Mouse (Mus musculus): ENCODE data around the gene Gucy1b1. TPM values are rescaled to one million over a fixed set of nuclear protein-coding genes. Genes with fewer than 3 reads are reported as not detected.

The Gucy1b1 gene
- polyA plus RNA-seq, 1 experiment: 3.2 TPM

DNA sequence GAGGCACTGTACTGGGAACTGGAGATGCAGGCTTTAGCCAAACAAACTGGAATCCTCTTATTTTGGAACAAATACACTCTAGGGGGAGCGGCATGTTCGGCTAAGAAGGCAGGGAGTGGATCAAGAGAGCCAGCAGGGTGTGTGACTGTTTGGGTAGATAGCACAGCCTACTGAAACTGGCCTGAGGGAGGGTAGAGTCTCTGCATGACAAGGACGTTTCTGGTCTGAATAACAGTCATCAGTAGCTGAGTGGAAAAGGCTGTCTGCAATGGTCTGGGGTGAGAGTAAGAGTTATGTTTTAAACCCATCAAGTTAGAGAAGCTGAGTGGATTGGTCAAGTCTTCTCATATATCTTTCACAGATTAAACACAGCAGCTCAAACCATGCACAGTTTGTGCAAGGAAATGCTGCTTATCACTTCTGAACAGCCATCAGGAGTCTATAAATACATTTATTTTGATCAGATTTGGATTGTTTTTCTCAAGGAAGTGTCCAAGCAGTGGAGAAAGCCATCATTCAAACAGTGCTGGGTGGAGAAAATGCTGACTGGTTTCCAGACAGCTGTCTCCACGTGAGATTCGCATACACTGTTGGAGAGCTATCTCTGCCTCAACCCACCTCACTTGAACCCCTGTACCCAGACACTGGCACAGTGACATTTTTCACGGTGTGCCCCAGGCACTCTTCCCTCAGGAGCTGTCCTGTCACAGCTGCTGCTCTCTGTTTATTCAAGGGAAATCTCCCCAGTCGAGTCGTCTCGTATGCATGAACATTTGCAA lies 12.9 kb downstream of the Gucy1b1 start:
- H3K4me1 ChIP-seq: peaks cover 81% of the 10 kb centered on the region
- H3K27me3 ChIP-seq (replicated peaks): no peaks in the 10 kb centered on the region
- peak overlapping the region; percentile 87 for H3K4me3 ChIP-seq (replicated peaks)
- TF ChIP-seq FLI1 (IDR thresholded peaks at IDR 0.05; ENCODE audit: low read length): no peak
- no peak for TF ChIP-seq GATA1 (IDR thresholded peaks at IDR 0.05; ENCODE audit: borderline replicate concordance, low read length)
- no peaks in the 10 kb centered on the region for H3K9me3 ChIP-seq
- H3K36me3 ChIP-seq (replicated peaks; ENCODE audit: low read length): peaks cover 20% of the 10 kb centered on the region

GRCm38 (mm10) chr3:82057201-82057600 lies 17.3 kb downstream of the Gucy1b1 start:
- no peak overlapping the region for H3K4me3 ChIP-seq (replicated peaks)
- H3K27me3 ChIP-seq (replicated peaks): no peaks in the 10 kb centered on the region
- peaks cover 64% of the 10 kb centered on the region for H3K4me1 ChIP-seq
- no peaks in the 10 kb centered on the region for H3K9me3 ChIP-seq
- TF ChIP-seq GATA1 (IDR thresholded peaks at IDR 0.05; ENCODE audit: borderline replicate concordance, low read length) (no peak), FLI1 (IDR thresholded peaks at IDR 0.05; ENCODE audit: low read length) (no peak)
- peaks cover 48% of the 10 kb centered on the region for H3K36me3 ChIP-seq (replicated peaks; ENCODE audit: low read length)

DNA sequence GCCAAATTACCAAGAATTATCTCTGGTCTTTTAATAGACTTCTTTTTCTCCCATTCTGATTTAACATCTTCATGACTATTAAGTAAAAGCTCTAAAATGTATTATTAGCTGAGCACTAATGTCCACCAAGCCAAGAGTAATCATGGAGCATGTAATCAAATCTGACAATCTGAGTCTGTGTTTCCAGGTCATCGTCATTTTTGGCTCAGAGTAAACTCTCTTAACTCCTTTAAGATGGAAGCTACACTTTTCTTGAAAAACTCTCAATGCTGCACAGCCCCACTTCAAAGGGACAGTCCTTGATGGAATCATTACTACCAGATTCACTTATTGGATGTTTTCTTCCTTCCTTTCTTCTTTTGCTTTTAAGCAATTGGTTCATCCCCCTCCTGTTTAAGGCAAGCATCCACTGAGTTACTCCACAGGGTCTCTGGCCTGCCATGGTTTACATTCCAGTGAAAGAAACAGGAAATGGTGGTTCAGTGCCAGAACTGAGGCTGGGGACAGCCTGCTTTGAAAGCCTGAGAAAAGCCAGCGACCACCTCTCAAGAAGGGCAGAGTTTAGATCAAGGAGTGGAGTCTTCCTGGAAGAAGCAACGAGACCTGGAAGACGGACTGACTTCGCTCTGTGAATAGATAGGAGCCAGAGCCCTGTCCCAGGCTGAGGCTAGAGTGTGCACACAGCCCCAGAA lies 20.1 kb downstream of the Gucy1b1 start:
- H3K4me1 ChIP-seq: peaks cover 54% of the 10 kb centered on the region
- no peaks in the 10 kb centered on the region for H3K27me3 ChIP-seq (replicated peaks)
- no peak overlapping the region for H3K4me3 ChIP-seq (replicated peaks)
- TF ChIP-seq FLI1 (IDR thresholded peaks at IDR 0.05; ENCODE audit: low read length): no peak
- no peak for TF ChIP-seq GATA1 (IDR thresholded peaks at IDR 0.05; ENCODE audit: borderline replicate concordance, low read length)
- peaks cover 59% of the 10 kb centered on the region for H3K36me3 ChIP-seq (replicated peaks; ENCODE audit: low read length)
- no peaks in the 10 kb centered on the region for H3K9me3 ChIP-seq

- no peak for TF ChIP-seq GATA1 (IDR thresholded peaks at IDR 0.05; ENCODE audit: borderline replicate concordance, low read length)
- no peak for TF ChIP-seq FLI1 (IDR thresholded peaks at IDR 0.05; ENCODE audit: low read length)
- H3K4me3 ChIP-seq (replicated peaks): no peak overlapping the region
- no peaks in the 10 kb centered on the region for H3K9me3 ChIP-seq
- no peaks in the 10 kb centered on the region for H3K27me3 ChIP-seq (replicated peaks)
- peaks cover 58% of the 10 kb centered on the region for H3K36me3 ChIP-seq (replicated peaks; ENCODE audit: low read length)
- H3K4me1 ChIP-seq: peaks cover 48% of the 10 kb centered on the region
Measured at GRCm38 (mm10) chr3:82052029-82052428, 22.5 kb downstream of the Gucy1b1 start.

DNA sequence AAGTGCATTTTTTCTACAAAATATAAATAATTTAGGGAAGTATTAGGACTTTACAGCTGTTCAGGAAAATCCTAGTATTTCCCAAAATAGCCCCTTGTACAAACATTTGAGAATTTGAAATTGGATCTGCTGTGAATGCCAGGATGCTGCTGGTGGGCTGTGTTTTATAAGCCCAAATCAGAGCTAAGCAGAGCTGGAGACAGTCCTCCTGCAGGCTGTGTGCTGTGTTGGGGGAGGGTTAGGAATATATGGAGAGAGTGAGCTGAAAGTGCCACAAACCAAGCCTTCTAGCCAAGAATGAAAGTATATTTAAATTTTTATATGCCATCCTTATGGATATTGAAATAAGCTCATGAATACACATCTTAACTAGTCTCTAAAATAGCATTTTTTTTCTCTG lies 23.0 kb downstream of the Gucy1b1 start:
- Histone ChIP-seq H3K9me3 (no peaks in the 10 kb centered on the region), H3K4me1 (peaks cover 47% of the 10 kb centered on the region), H3K4me3 (replicated peaks) (no peak overlapping the region), H3K36me3 (replicated peaks; ENCODE audit: low read length) (peaks cover 58% of the 10 kb centered on the region), H3K27me3 (replicated peaks) (no peaks in the 10 kb centered on the region)
- TF ChIP-seq GATA1 (IDR thresholded peaks at IDR 0.05; ENCODE audit: borderline replicate concordance, low read length) (no peak), FLI1 (IDR thresholded peaks at IDR 0.05; ENCODE audit: low read length) (no peak)

GRCm38 (mm10) chr3:82048681-82049080 lies 25.8 kb downstream of the Gucy1b1 start:
- Histone ChIP-seq H3K4me1 (peaks cover 42% of the 10 kb centered on the region), H3K27me3 (replicated peaks) (no peaks in the 10 kb centered on the region), H3K36me3 (replicated peaks; ENCODE audit: low read length) (peaks cover 67% of the 10 kb centered on the region), H3K9me3 (no peaks in the 10 kb centered on the region), H3K4me3 (replicated peaks) (no peak overlapping the region)
- TF ChIP-seq GATA1 (IDR thresholded peaks at IDR 0.05; ENCODE audit: borderline replicate concordance, low read length) (no peak), FLI1 (IDR thresholded peaks at IDR 0.05; ENCODE audit: low read length) (no peak)

DNA sequence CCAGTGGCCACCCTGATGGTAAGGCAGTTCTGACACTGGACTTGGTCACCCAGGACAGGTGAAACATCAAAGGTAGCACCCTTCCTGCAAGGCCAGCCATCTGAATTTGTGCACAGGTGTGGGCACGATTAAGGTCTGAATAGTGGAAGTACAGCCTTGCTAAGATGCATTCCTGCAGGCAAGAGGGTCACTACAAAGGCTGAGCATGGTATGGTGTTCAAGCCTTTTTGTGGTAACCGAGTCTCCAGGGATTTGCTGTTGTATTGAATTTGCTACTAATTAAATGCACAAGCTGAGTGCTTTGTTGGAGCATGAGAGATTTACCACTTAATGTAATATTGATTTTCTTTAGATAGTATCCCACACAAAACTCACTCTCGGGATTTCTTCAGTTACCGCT lies 26.4 kb downstream of the Gucy1b1 start:
- no peak for TF ChIP-seq GATA1 (IDR thresholded peaks at IDR 0.05; ENCODE audit: borderline replicate concordance, low read length)
- no peak for TF ChIP-seq FLI1 (IDR thresholded peaks at IDR 0.05; ENCODE audit: low read length)
- H3K36me3 ChIP-seq (replicated peaks; ENCODE audit: low read length): peaks cover 70% of the 10 kb centered on the region
- peaks cover 45% of the 10 kb centered on the region for H3K4me1 ChIP-seq
- H3K9me3 ChIP-seq: no peaks in the 10 kb centered on the region
- H3K27me3 ChIP-seq (replicated peaks): no peaks in the 10 kb centered on the region
- H3K4me3 ChIP-seq (replicated peaks): no peak overlapping the region

- Histone ChIP-seq H3K4me3 (replicated peaks) (no peak overlapping the region), H3K36me3 (replicated peaks; ENCODE audit: low read length) (peaks cover 69% of the 10 kb centered on the region), H3K4me1 (peaks cover 43% of the 10 kb centered on the region), H3K27me3 (replicated peaks) (no peaks in the 10 kb centered on the region), H3K9me3 (no peaks in the 10 kb centered on the region)
- TF ChIP-seq FLI1 (IDR thresholded peaks at IDR 0.05; ENCODE audit: low read length) (no peak), GATA1 (IDR thresholded peaks at IDR 0.05; ENCODE audit: borderline replicate concordance, low read length) (no peak)
Measured at GRCm38 (mm10) chr3:82047100-82047753, 27.3 kb downstream of the Gucy1b1 start.

DNA sequence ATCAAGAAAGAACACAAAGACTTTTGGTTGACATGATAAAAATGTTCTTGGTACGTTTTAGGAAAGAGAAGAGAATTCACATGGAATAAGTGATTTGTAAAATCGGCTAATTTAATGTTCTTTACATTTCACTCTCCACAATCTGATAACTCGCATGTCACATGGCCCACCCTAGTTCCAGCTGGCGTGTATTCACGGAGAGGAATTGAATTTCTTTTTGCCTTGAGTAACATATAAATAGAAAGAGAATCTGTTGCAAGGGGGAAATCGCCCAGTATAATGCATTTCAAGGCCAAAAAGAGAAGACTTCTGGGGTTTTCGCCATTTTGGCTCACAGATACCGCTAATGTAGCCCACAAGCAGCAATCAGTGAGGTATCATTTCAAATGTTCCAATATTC lies 28.4 kb downstream of the Gucy1b1 start:
- no peaks in the 10 kb centered on the region for H3K9me3 ChIP-seq
- TF ChIP-seq FLI1 (IDR thresholded peaks at IDR 0.05; ENCODE audit: low read length): no peak

GRCm38 (mm10) chr3:82044902-82045301 lies 29.6 kb downstream of the Gucy1b1 start:
- Histone ChIP-seq H3K9me3 (no peaks in the 10 kb centered on the region), H3K4me1 (peaks cover 32% of the 10 kb centered on the region), H3K36me3 (replicated peaks; ENCODE audit: low read length) (peaks cover 78% of the 10 kb centered on the region), H3K27me3 (replicated peaks) (no peaks in the 10 kb centered on the region), H3K4me3 (replicated peaks) (no peak overlapping the region)
- no peak for TF ChIP-seq GATA1 (IDR thresholded peaks at IDR 0.05; ENCODE audit: borderline replicate concordance, low read length)
- TF ChIP-seq FLI1 (IDR thresholded peaks at IDR 0.05; ENCODE audit: low read length): no peak

More for the DNA sequence above, 28.4 kb downstream of the Gucy1b1 start:
- Histone ChIP-seq H3K27me3 (replicated peaks) (no peaks in the 10 kb centered on the region), H3K36me3 (replicated peaks; ENCODE audit: low read length) (peaks cover 74% of the 10 kb centered on the region), H3K4me1 (peaks cover 36% of the 10 kb centered on the region), H3K4me3 (replicated peaks) (no peak overlapping the region)
